Comparison of ENCODE assay signal across 9 mouse cellular contexts in the genomic region with DNA sequence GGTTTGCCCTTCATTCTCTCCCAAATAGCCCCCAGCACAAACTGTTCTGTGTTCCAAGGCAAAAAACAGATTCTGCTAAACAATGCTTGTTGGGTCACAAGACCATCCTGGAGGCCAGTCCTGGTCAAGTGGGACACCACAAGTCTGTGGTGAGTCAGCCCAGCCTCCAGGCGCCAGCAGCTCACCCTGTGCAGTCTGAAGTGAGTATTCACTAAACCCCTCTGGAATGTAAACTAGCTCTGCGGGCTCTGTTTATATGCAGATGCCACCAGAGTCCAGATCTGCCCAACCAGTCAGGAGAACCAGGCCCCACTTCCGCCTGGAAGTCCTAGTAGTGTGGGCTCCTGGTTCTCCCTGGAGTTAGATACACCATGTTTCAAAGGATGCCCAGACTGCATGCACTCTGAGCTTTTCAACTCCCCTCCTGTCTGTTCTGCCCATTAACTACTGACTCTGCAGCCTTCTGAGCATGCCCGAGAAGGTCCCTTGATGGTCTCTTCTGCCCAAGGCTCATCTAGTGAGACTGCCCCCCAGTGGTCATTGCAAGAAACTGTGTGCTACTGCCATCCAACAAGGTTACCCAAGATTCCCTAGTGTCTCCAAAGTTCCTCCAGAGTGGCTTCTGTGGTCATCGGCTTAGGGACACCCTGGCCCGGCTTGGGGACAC. TPM values are rescaled to one million over a fixed set of nuclear protein-coding genes. Genes with fewer than 3 reads are reported as not detected.
A peak's percentile ranks its signal among the peaks of the same experiment; 100 is the strongest.
DNase-seq lines count a peak whose midpoint lies in the region; ATAC-seq lines count a peak whose summit lies in the region.
"Had no signal": no experiment of that assay in that cellular context is flagged by ENCODE, and none has a peak within 500 bp of the region (broad histone marks: within the 10 kb centered on the region; RNA-seq: fewer than 3 reads in every experiment).

No protein-coding gene starts in this region.

- peaks cover 43% of the 10 kb centered on the region for H3K4me1 ChIP-seq in midbrain, embryonic 10.5 days
- peaks cover 42% of the 10 kb centered on the region for H3K4me1 ChIP-seq in midbrain, embryonic 13.5 days (replicated peaks)
- peaks cover 3% of the 10 kb centered on the region for H3K4me1 ChIP-seq in embryonic facial prominence, embryonic 11.5 days (ENCODE audit: control insufficient read depth, insufficient read depth, low read length)

- WGBS in midbrain, embryonic 10.5 days: 37% methylated on average over 6 of the region's 6 CpGs
- whole genome bisulfite sequencing in midbrain, embryonic 13.5 days: 40% methylated on average over 6 of the region's 6 CpGs
- WGBS in embryonic facial prominence, embryonic 11.5 days: 46% methylated on average over 6 of the region's 6 CpGs
- 63% methylated on average over 6 of the region's 6 CpGs for WGBS in macrophage (ENCODE audit: missing documents)

- peaks cover 100% of the 10 kb centered on the region for H3K79me2 ChIP-seq in macrophage (ENCODE audit: inconsistent target)

- peak overlapping the region; percentile 38; the same call in 1 of the 2 replicates for H3K27ac ChIP-seq in midbrain, embryonic 10.5 days (replicated peaks)
- no peak overlapping the region for H3K27ac ChIP-seq in midbrain, embryonic 13.5 days
- H3K27ac ChIP-seq in embryonic facial prominence, embryonic 11.5 days (replicated peaks; ENCODE audit: low read depth, low read length): no peak overlapping the region; the same call in 1 of the 2 replicates
- H3K27ac ChIP-seq in macrophage: peak overlapping the region; percentile 81

- intact Hi-C loops in heart, postnatal 25 days (cut with DNase I): no loop called here

- no peaks in the 10 kb centered on the region for H3K9me3 ChIP-seq in midbrain, embryonic 10.5 days (replicated peaks)
- H3K9me3 ChIP-seq in midbrain, embryonic 13.5 days: no peaks in the 10 kb centered on the region
- no peaks in the 10 kb centered on the region for H3K9me3 ChIP-seq in embryonic facial prominence, embryonic 11.5 days (replicated peaks; ENCODE audit: control insufficient read depth, low read length)

- H3K27me3 ChIP-seq in midbrain, embryonic 10.5 days (ENCODE audit: low read depth, poor library complexity, severe bottlenecking): no peaks in the 10 kb centered on the region
- H3K27me3 ChIP-seq in midbrain, embryonic 13.5 days: no peaks in the 10 kb centered on the region
- no peaks in the 10 kb centered on the region for H3K27me3 ChIP-seq in embryonic facial prominence, embryonic 11.5 days (ENCODE audit: control insufficient read depth, insufficient read depth, low read length)

- no peak for ATAC-seq in midbrain, embryonic 13.5 days
- ATAC-seq in embryonic facial prominence, embryonic 11.5 days (replicated peaks; ENCODE audit: insufficient number of reproducible peaks, low FRiP score, low TSS enrichment, low read depth): no peak

- H3K4me2 ChIP-seq in midbrain, embryonic 13.5 days (replicated peaks): no peak overlapping the region
- no peak overlapping the region for H3K4me2 ChIP-seq in embryonic facial prominence, embryonic 11.5 days (ENCODE audit: low read depth, low read length)

- H3K4me3 ChIP-seq in midbrain, embryonic 10.5 days: no peak overlapping the region
- no peak overlapping the region for H3K4me3 ChIP-seq in midbrain, embryonic 13.5 days (replicated peaks)
- H3K4me3 ChIP-seq in embryonic facial prominence, embryonic 11.5 days (ENCODE audit: low read depth, low read length): no peak overlapping the region
- H3K4me3 ChIP-seq in macrophage (ENCODE audit: inconsistent target): no peak overlapping the region
- H3K4me3 ChIP-seq: erythroblast, embryonic 14.5 days had no signal

- H3K9ac ChIP-seq in midbrain, embryonic 13.5 days (replicated peaks): no peak overlapping the region
- no peak overlapping the region for H3K9ac ChIP-seq in embryonic facial prominence, embryonic 11.5 days (replicated peaks; ENCODE audit: low read length)

- H3K36me3 ChIP-seq in midbrain, embryonic 10.5 days: peaks cover 22% of the 10 kb centered on the region
- no peaks in the 10 kb centered on the region for H3K36me3 ChIP-seq in midbrain, embryonic 13.5 days
- no peaks in the 10 kb centered on the region for H3K36me3 ChIP-seq in embryonic facial prominence, embryonic 11.5 days (replicated peaks; ENCODE audit: control insufficient read depth, insufficient read depth, low read depth, low read length)
- peaks cover 4% of the 10 kb centered on the region; the same call in 1 of the 2 replicates for H3K36me3 ChIP-seq in macrophage (ENCODE audit: inconsistent target)

- DNase-seq in midbrain, embryonic 10.5 days (ENCODE audit: low spot score): peak; percentile 53
- DNase-seq in adrenal gland, postnatal 25 days: peak; percentile 50
- peak; percentile 72 for DNase-seq in embryonic facial prominence, embryonic 11.5 days (ENCODE audit: low spot score)
- peak; percentile 34 for DNase-seq in heart, postnatal 25 days (ENCODE audit: low spot score)
- peak; percentile 66 to 71 for DNase-seq in layer of hippocampus, postnatal 10 days (ENCODE audit: low spot score in 2 of 2)
- peak; percentile 48 to 77 for DNase-seq in spleen, postnatal 4 days (ENCODE audit: low spot score in 2 of 2)

RNA-seq across cellular contexts. Expression of a gene that starts 39.9 kb away (rescaled TPM):
- polyA plus RNA-seq in midbrain, embryonic 10.5 days (2016; fragmentation: Nextera tagmentation; extraction: Ambion mirVana): 330 and 349 TPM in 2 replicates
- polyA plus RNA-seq in midbrain, embryonic 13.5 days (2015; fragmentation: Nextera tagmentation; extraction: Ambion mirVana): 321 and 324 TPM in 2 replicates
- 304 and 325 TPM in 2 replicates for total RNA-seq in adrenal gland, postnatal 25 days (2021)
- polyA plus RNA-seq in embryonic facial prominence, embryonic 11.5 days (2014; fragmentation: Nextera tagmentation; extraction: Ambion mirVana): 314 and 316 TPM in 2 replicates
- total RNA-seq in heart, postnatal 25 days (2021): 100 to 1,000 TPM; 415 to 449 TPM
- total RNA-seq in layer of hippocampus, postnatal 10 days (2021): 100 to 1,000 TPM; 343 to 381 TPM
- 100 to 1,000 TPM; 159 to 332 (median 238) TPM for total RNA-seq in macrophage (2018; cell fraction: chromatin; rRNA removed)
- total RNA-seq in macrophage (2018; cell fraction: cytosol; rRNA removed): 100 to 1,000 TPM; 379 to 591 (median 456) TPM
- 100 to 1,000 TPM; 176 to 252 (median 211) TPM for total RNA-seq in macrophage (2018; cell fraction: nucleus; rRNA removed)
- 485 to 769 TPM (median 513 TPM) in 3 replicates for polyA plus RNA-seq in macrophage (2018)

Comparison
In these comparisons a context has a peak if more than half of its experiments do, and no peak if none do; other contexts are left out.
1. H3K27ac ChIP-seq: peak in midbrain, embryonic 10.5 days (single experiment) and macrophage (single experiment); none in midbrain, embryonic 13.5 days (single experiment) and embryonic facial prominence, embryonic 11.5 days (single experiment).
2. Peak in every context shown above with its lines, with median percentiles within 50 percentile points of each other: DNase-seq.